Mouse (Mus musculus): ENCODE data around the gene Gm21488. TPM values are rescaled to one million over a fixed set of nuclear protein-coding genes. Genes with fewer than 3 reads are reported as not detected.
"Not testable (repeated sequence)": the region's sequence is repeated elsewhere in the genome, so short reads cannot be mapped to it uniquely, and the experiment has no call there.

Gene Gm21488
- not detected in 2 replicates for polyA plus RNA-seq (2016; fragmentation: Nextera tagmentation; extraction: Ambion mirVana)

DNA sequence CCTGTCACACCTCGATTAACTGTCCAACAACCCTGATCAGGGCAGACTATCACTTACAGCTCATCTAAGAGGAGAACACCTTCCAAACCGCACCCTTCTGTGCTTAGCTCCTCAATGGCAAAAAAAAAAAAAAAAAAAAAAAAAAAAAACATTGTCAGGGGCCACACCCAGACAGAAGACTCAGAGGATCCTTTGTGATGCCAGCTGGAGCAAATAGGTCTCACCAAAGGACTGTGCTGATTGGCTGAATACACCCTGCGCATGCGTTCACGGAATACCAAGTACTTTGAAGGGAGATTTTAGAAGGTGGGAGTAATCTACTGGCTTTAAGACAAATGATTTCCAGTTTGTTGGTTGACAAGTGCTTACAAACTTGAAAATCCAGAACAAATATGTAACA lies at the start of gene Gm21488:
TSS of gene Gm21488 (minus strand) at position 101 of the 400 bp plus-strand sequence.
- not testable (repeated sequence) for H3K9ac ChIP-seq; ATAC-seq (ENCODE audit: low FRiP score); H3K4me1 ChIP-seq; H3K9me3 ChIP-seq; H3K27me3 ChIP-seq; H3K4me3 ChIP-seq (replicated peaks); H3K27ac ChIP-seq; H3K36me3 ChIP-seq (replicated peaks); H3K4me2 ChIP-seq
- WGBS = no CpG with 5 or more reads among the region's 5 CpGs

Measured in forebrain, embryonic 12.5 days (tissue).